Mouse (Mus musculus): ENCODE data around the gene Rpl36-ps4.
"Not testable (repeated sequence)": the region's sequence is repeated elsewhere in the genome, so short reads cannot be mapped to it uniquely, and the experiment has no call there.

Rpl36-ps4 gene

GRCm38 (mm10) chr17:87934736-87935135 is 14.0 kb downstream of the Rpl36-ps4 start:
- no peak for DNase-seq (ENCODE audit: extremely low read depth, insufficient read length, low spot score)

GRCm38 (mm10) chr17:87936156-87936555 is 15.4 kb downstream of the Rpl36-ps4 start:
- DNase-seq (ENCODE audit: extremely low read depth, insufficient read length, low spot score): no peak

GRCm38 (mm10) chr17:87948965-87949584 is 28.3 kb downstream of the Rpl36-ps4 start:
- DNase-seq (ENCODE audit: extremely low read depth, insufficient read length, low spot score): peak; percentile 63

- not testable (repeated sequence) for DNase-seq (ENCODE audit: extremely low read depth, insufficient read length, low spot score)
Observed at GRCm38 (mm10) chr17:87954618-87955124, 33.9 kb downstream of the Rpl36-ps4 start.

DNA sequence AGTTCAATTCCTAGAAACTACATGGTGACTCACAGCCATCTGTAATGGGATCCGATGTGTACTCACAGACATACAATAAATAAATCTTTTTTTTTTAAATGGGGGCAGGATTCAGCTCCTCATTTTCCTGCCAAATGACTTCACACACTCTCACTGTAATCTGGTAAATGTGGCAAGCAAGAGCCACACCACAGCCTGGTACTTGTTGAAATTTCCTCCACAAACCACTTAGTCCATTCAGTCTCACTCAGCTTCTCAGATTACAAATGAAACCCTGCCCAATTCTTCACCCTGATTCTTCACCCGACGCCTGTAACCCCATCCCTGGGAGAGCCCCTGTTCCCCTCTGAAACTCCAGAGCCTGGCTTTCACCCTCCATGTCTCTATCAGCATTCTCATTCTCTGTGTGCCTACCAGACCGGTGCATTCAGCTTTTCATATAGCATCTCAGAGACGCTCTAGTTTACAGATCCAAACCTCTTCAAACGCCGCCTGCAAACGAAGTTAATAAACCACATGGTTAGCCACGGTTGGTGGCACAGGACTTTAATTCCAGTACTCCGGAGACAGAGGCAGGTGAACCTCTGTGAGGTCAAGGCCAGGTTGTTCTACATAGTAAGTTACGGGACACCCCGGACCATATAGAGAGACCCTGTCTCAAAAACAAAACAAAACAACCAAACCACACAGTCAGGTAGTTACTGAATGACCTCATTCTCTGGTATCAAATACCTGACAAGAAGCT is 36.5 kb downstream of the Rpl36-ps4 start:
- DNase-seq (ENCODE audit: extremely low read depth, insufficient read length, low spot score): no peak

DNA sequence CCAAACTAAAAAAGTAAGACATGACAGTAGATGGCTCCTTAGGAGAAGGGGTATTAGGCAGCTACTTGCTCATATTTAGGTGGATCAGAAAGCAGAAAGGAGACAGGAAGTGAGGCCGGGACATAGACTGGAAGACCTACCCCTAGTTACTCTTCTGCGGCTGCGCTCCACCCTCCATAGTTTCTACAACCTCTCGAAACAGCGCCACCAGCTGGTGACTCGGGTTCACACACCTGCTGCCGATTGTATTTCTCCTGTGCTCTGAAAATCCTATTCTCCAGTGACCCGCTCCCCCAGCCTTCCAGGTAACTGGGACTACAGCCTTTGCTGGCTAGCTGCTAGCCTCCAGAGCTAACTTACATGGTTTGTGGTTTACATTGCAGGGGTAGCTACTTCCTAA is 37.5 kb downstream of the Rpl36-ps4 start:
- DNase-seq (ENCODE audit: extremely low read depth, insufficient read length, low spot score): no peak

DNA sequence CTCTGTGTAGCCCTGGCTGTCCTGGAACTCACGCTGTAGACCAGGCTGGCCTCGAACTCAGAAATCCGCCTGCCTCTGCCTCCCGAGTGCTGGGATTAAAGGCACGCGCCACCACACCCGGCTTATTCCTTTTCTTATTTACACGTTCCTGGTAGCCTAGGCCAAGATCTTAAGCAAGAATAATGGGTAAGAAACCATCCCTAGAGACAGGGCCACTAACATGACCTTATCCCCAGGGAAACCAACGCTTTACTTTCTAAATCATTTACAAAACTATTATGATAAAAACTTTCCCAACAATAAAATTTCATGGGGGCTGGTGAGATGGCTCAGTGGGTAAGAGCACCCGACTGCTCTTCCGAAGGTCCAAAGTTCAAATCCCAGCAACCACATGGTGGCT is 38.6 kb downstream of the Rpl36-ps4 start:
- not testable (repeated sequence) for DNase-seq (ENCODE audit: extremely low read depth, insufficient read length, low spot score)

DNA sequence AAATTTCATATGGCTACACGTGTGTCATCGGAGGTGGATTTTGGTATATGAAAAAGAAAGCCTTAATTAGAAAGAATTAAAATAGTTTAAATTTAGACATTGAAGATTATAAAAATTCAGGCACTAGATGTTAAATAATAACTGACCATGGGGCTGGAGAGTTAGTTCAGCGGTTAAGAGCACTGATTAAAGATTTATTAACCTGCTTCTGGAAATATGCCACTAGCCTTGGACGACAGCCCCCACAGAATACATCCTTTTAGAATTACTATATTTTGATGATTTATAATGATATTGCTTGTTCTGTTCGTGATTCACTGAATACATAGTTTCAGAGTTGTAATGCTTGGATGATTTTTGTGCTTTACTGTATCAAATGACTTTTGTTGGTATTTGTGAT is 39.2 kb downstream of the Rpl36-ps4 start:
- not testable (repeated sequence) for DNase-seq (ENCODE audit: extremely low read depth, insufficient read length, low spot score)

DNA sequence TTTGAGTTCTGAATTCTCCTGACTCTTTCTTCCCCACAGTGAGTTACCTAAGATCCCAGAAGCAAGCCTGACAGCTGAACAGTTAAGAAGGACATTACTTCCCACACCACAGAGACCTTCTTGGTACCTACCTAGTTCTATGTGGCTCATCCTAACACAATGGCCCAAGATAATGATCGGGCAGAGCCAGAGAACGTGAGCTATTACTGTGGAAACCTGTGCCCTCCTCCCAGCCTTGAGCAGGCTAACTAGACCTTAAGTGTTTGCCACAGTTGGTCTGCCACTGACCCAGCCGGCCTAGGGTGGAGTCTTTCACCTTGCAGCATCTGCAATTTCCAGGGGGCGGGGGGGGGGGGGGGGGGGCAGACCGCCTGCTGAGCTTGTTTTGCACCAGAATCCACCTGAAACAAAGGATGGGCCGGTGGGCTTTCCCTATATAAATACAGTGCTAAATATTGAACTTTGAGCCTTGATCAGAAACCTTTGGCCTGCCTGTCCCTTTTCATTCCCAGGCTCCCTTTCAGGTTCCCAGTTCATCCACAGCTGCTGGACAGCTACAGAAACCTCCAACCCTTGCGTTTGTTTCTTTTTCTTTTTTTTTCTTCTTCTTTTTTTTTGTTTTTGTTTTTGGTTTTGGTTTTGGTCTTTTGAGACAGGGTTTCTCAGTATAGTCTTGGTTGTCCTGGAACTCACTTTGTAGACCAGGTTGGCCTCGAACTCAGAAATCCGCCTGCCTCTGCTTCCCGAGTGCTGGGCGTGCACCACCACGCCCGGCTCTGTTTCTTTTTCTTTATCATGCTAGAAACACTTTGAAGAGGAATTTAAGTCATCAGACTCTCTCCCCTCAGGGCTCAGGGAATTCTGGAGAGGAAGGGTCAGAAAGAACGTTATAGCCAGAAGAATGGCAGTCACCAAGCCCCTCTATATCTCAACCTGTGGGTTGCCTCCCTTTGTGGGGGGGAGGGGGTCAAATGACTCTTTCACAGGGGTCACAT is 42.6 kb downstream of the Rpl36-ps4 start:
- DNase-seq (ENCODE audit: extremely low read depth, insufficient read length, low spot score): no peak

- DNase-seq (ENCODE audit: extremely low read depth, insufficient read length, low spot score): not testable (repeated sequence)
Observed at GRCm38 (mm10) chr17:87968483-87968926, 47.7 kb downstream of the Rpl36-ps4 start.
